Mouse (Mus musculus) midbrain, embryonic 16.5 days (tissue): ENCODE measurements around the gene Olfr370. TPM values are rescaled to one million over a fixed set of nuclear protein-coding genes. Genes with fewer than 3 reads are reported as not detected.

ENCODE experiments used
- ATAC-seq: fragments of 200-750 bp; cut with Nextera tagmentation; 2 replicates; pipeline ENCODE4 v1.8.0; 2017; ENCODE audit warnings: moderate TSS enrichment
- H3K27ac ChIP-seq: fragments of 300-500 bp; sonication (generic); 2 replicates; pipeline ENCODE4 v1.5.1; 2014; ENCODE audit warnings: mild to moderate bottlenecking, low read length, mixed read lengths
- H3K27me3 ChIP-seq: fragments of 300-500 bp; sonication (generic); 2 replicates; pipeline ENCODE4 v1.6.1; 2014; ENCODE audit warnings: low read depth, low read length, mixed read lengths; ENCODE audit not compliant: control insufficient read depth, insufficient read depth
- H3K36me3 ChIP-seq: fragments of 300-500 bp; sonication (generic); 2 replicates; pipeline ENCODE4 v1.6.1; 2014; ENCODE audit warnings: mild to moderate bottlenecking, low read length, moderate library complexity, mixed read lengths; ENCODE audit not compliant: control insufficient read depth, insufficient read depth
- H3K4me1 ChIP-seq: fragments of 300-500 bp; sonication (generic); 2 replicates; pipeline ENCODE4 v1.6.1; 2014; ENCODE audit warnings: mild to moderate bottlenecking, low read length, mixed read lengths; ENCODE audit not compliant: control insufficient read depth, insufficient read depth
- H3K4me2 ChIP-seq: fragments of 300-500 bp; sonication (generic); 2 replicates; pipeline ENCODE4 v1.6.1; 2014; ENCODE audit warnings: mild to moderate bottlenecking, low read length, mixed read lengths
- H3K4me3 ChIP-seq: fragments of 300-500 bp; sonication (generic); 2 replicates; pipeline ENCODE4 v1.5.1; 2014; ENCODE audit warnings: low read depth, mild to moderate bottlenecking, low read length, moderate library complexity, mixed read lengths
- H3K9ac ChIP-seq: fragments of 300-500 bp; sonication (generic); 2 replicates; pipeline ENCODE4 v1.6.1; 2014; ENCODE audit warnings: low read depth, low read length, mixed read lengths
- H3K9me3 ChIP-seq: fragments of 300-500 bp; sonication (generic); replicated peaks from 2 replicates; pipeline ENCODE4 v1.6.1; 2014; ENCODE audit warnings: mild to moderate bottlenecking, low read length, mixed read lengths; ENCODE audit not compliant: control insufficient read depth, poor library complexity, severe bottlenecking
- WGBS: fragments of 180-500 bp; shearing (Covaris S2); extraction: QIAGEN DNeasy Blood & Tissue Kit; methylation state at CpG from one replicate; pipeline ENCODE4 v1.1.7; 2014; 5-methylcytosine and 5-hydroxymethylcytosine counted together
- polyA plus RNA-seq: library from polyadenylated mRNA; unstranded; fragments of >200 nt; fragmentation: Nextera tagmentation; extraction: Ambion mirVana; gene quantifications from 2 replicates; pipeline ENCODE4 v1.2.1, GENCODE M21; 2015

The Olfr370 gene
- polyA plus RNA-seq, 1 experiment from 2014 or later: not detected

- H3K4me2 ChIP-seq: no peak overlapping the region
- H3K4me3 ChIP-seq: no peak overlapping the region
- H3K36me3 ChIP-seq: no peaks in the 10 kb centered on the region
- 94% methylated on average over 8 of the region's 8 CpGs for WGBS
- H3K27me3 ChIP-seq: no peaks in the 10 kb centered on the region
- H3K9me3 ChIP-seq: no peaks in the 10 kb centered on the region
- no peak for ATAC-seq
- no peak overlapping the region for H3K9ac ChIP-seq
- peaks cover 35% of the 10 kb centered on the region for H3K4me1 ChIP-seq
- H3K27ac ChIP-seq: no peak overlapping the region
These were observed 45.2 kb downstream of the Olfr370 start for GRCm38 (mm10) chr8:83580826-83581225.

GRCm38 (mm10) chr8:83582226-83582625 lies 46.6 kb downstream of the Olfr370 start:
- no peak for ATAC-seq

GRCm38 (mm10) chr8:83583236-83583635 lies 47.7 kb downstream of the Olfr370 start:
- Histone ChIP-seq H3K9me3 (no peaks in the 10 kb centered on the region), H3K36me3 (no peaks in the 10 kb centered on the region), H3K9ac (no peak overlapping the region), H3K4me3 (no peak overlapping the region), H3K4me1 (peaks cover 20% of the 10 kb centered on the region), H3K27ac (no peak overlapping the region), H3K4me2 (no peak overlapping the region), H3K27me3 (no peaks in the 10 kb centered on the region)
- no peak for ATAC-seq
- 83% methylated on average over 15 of the region's 15 CpGs for WGBS

More at GRCm38 (mm10) chr8:83582226-83582625, 46.6 kb downstream of the Olfr370 start:
- H3K4me2 ChIP-seq: no peak overlapping the region
- no peak overlapping the region for H3K4me3 ChIP-seq
- H3K27ac ChIP-seq: no peak overlapping the region
- peaks cover 23% of the 10 kb centered on the region for H3K4me1 ChIP-seq
- 84% methylated on average over 8 of the region's 8 CpGs for WGBS
- H3K9ac ChIP-seq: no peak overlapping the region
- no peaks in the 10 kb centered on the region for H3K27me3 ChIP-seq
- H3K36me3 ChIP-seq: no peaks in the 10 kb centered on the region
- H3K9me3 ChIP-seq: no peaks in the 10 kb centered on the region

- Histone ChIP-seq H3K27ac (no peak overlapping the region), H3K4me3 (no peak overlapping the region), H3K9ac (no peak overlapping the region), H3K4me2 (no peak overlapping the region), H3K27me3 (no peaks in the 10 kb centered on the region), H3K4me1 (peaks cover 28% of the 10 kb centered on the region), H3K9me3 (no peaks in the 10 kb centered on the region), H3K36me3 (no peaks in the 10 kb centered on the region)
- WGBS: 96% methylated on average over 1 of the region's 1 CpGs
- ATAC-seq: no peak
These were observed 49.2 kb downstream of the Olfr370 start for GRCm38 (mm10) chr8:83584771-83585170.

- 87% methylated on average over 3 of the region's 3 CpGs for WGBS
- Histone ChIP-seq H3K27me3 (no peaks in the 10 kb centered on the region), H3K9me3 (no peaks in the 10 kb centered on the region), H3K4me3 (no peak overlapping the region), H3K27ac (no peak overlapping the region), H3K4me1 (peaks cover 34% of the 10 kb centered on the region), H3K9ac (no peak overlapping the region), H3K36me3 (no peaks in the 10 kb centered on the region), H3K4me2 (no peak overlapping the region)
- no peak for ATAC-seq
These were observed 49.8 kb downstream of the Olfr370 start for GRCm38 (mm10) chr8:83585333-83585732.

GRCm38 (mm10) chr8:83587644-83588043 lies 52.1 kb downstream of the Olfr370 start:
- H3K9ac ChIP-seq: no peak overlapping the region
- H3K4me3 ChIP-seq: no peak overlapping the region
- no peaks in the 10 kb centered on the region for H3K36me3 ChIP-seq
- ATAC-seq: no peak
- H3K4me1 ChIP-seq: peaks cover 50% of the 10 kb centered on the region
- H3K27ac ChIP-seq: no peak overlapping the region
- no peak overlapping the region for H3K4me2 ChIP-seq
- 91% methylated on average over 6 of the region's 6 CpGs for WGBS
- H3K27me3 ChIP-seq: no peaks in the 10 kb centered on the region
- H3K9me3 ChIP-seq: no peaks in the 10 kb centered on the region

- no peaks in the 10 kb centered on the region for H3K27me3 ChIP-seq
- WGBS: 96% methylated on average over 5 of the region's 5 CpGs
These were observed 53.3 kb downstream of the Olfr370 start for GRCm38 (mm10) chr8:83588886-83589285.

GRCm38 (mm10) chr8:83590488-83591023 lies 55.0 kb downstream of the Olfr370 start:
- peak overlapping the region; percentile 87 for H3K4me2 ChIP-seq
- H3K4me1 ChIP-seq: peaks cover 46% of the 10 kb centered on the region
- WGBS: 79% methylated on average over 7 of the region's 7 CpGs
- no peak for ATAC-seq
- no peak overlapping the region for H3K4me3 ChIP-seq
- no peaks in the 10 kb centered on the region for H3K9me3 ChIP-seq
- no peaks in the 10 kb centered on the region for H3K36me3 ChIP-seq
- H3K27me3 ChIP-seq: no peaks in the 10 kb centered on the region
- no peak overlapping the region for H3K27ac ChIP-seq
- H3K9ac ChIP-seq: no peak overlapping the region

More at GRCm38 (mm10) chr8:83588886-83589285, 53.3 kb downstream of the Olfr370 start:
- H3K9ac ChIP-seq: no peak overlapping the region
- H3K4me1 ChIP-seq: peaks cover 53% of the 10 kb centered on the region
- H3K27ac ChIP-seq: no peak overlapping the region
- H3K4me2 ChIP-seq: no peak overlapping the region
- no peaks in the 10 kb centered on the region for H3K9me3 ChIP-seq
- H3K4me3 ChIP-seq: no peak overlapping the region
- no peaks in the 10 kb centered on the region for H3K36me3 ChIP-seq
- ATAC-seq: no peak

GRCm38 (mm10) chr8:83592682-83593081 lies 57.1 kb downstream of the Olfr370 start:
- WGBS: 55% methylated on average over 3 of the region's 3 CpGs
- H3K36me3 ChIP-seq: no peaks in the 10 kb centered on the region
- H3K9ac ChIP-seq: peak overlapping the region; percentile 85
- no peaks in the 10 kb centered on the region for H3K27me3 ChIP-seq
- H3K4me3 ChIP-seq: peak overlapping the region; percentile 78
- H3K9me3 ChIP-seq: no peaks in the 10 kb centered on the region
- ATAC-seq: no peak
- 0 out of 2 replicates have a peak overlapping the region, but pooled peaks have one; percentile 39 for H3K27ac ChIP-seq
- peak overlapping the region; percentile 87 for H3K4me2 ChIP-seq
- peaks cover 45% of the 10 kb centered on the region for H3K4me1 ChIP-seq
